In the genomic region with DNA sequence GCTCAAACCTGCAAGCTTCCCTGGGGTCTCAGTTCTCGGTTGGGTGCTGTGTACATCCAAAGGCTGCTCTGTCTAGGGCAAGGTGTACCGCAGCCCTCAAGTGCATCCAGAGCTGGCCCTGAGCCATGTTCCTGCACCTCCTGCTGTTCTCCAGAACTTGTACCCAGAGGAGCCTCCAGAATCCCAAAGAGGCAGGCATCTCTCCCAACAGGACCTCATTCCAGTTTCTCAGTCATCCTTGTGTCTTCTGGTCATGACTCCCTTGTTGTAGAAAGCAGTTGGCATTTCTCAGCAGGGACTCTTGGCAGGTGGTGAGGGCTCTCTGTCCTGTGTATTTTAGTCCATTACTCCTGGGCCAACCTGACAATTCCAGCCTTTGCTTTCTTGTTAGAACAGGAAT, we compare ENCODE assay signal across 14 mouse cellular contexts.
DNase-seq lines count a peak whose midpoint lies in the region; ATAC-seq and TF ChIP-seq lines count a peak whose summit lies in the region.
"Had no signal": no experiment of that assay in that cellular context is flagged by ENCODE, and none has a peak within 500 bp of the region (broad histone marks: within the 10 kb centered on the region; RNA-seq: fewer than 3 reads in every experiment).

No protein-coding gene starts in this region.

- ATAC-seq in neural tube, embryonic 15.5 days (ENCODE audit: low FRiP score), result no peak
- ATAC-seq: inflammation-experienced regulatory T-cells, adult 6 months; midbrain, embryonic 16.5 days had no signal

- H3K27me3 ChIP-seq in neural tube, embryonic 15.5 days (replicated peaks), result no peaks in the 10 kb centered on the region

- H3K9me3 ChIP-seq in neural tube, embryonic 15.5 days (replicated peaks), result no peaks in the 10 kb centered on the region

- H3K4me2 ChIP-seq in neural tube, embryonic 15.5 days, result no peak overlapping the region
- H3K4me2 ChIP-seq: hindbrain, embryonic 14.5 days had no signal

- WGBS in neural tube, embryonic 15.5 days, result 88% methylated on average over 2 of the region's 2 CpGs

- H3K36me3 ChIP-seq in neural tube, embryonic 15.5 days, result peaks cover 25% of the 10 kb centered on the region

- H3K27ac ChIP-seq in layer of hippocampus, adult 2 months, result peak overlapping the region; percentile 21; the same call in 1 of the 2 replicates
- peak overlapping the region; percentile 33; the same call in 1 of the 2 replicates for H3K27ac ChIP-seq in neural tube, embryonic 15.5 days (replicated peaks)
- H3K27ac ChIP-seq: hindbrain, embryonic 14.5 days; macrophage had no signal

- H3K4me1 ChIP-seq in neural tube, embryonic 15.5 days, result peaks cover 27% of the 10 kb centered on the region

- TF ChIP-seq CTCF in layer of hippocampus, adult 2 months (conservative IDR thresholded peaks at IDR 0.05), result no peak

- DNase-seq in layer of hippocampus, adult 2 months (ENCODE audit: low spot score in 2 of 2), result no peak
- DNase-seq in layer of hippocampus, adult 9-10 months (ENCODE audit: low spot score), result no peak
- DNase-seq in cerebellum, adult 18-20 months, result peak; percentile 71
- peak; percentile 76 to 77 for DNase-seq in cerebellum, postnatal 25 days
- DNase-seq in layer of hippocampus, postnatal 10 days (ENCODE audit: low spot score in 2 of 2), result no peak
- no peak for DNase-seq in lung, postnatal 36 days
- DNase-seq: adrenal gland, adult 2 months had no signal

- H3K4me3 ChIP-seq in layer of hippocampus, adult 2 months, result no peak overlapping the region
- no peak overlapping the region for H3K4me3 ChIP-seq in neural tube, embryonic 15.5 days (replicated peaks)
- H3K4me3 ChIP-seq: gastrocnemius, adult 2 months; myocyte had no signal

- no peak overlapping the region for H3K9ac ChIP-seq in neural tube, embryonic 15.5 days (replicated peaks)
- H3K9ac ChIP-seq: hindbrain, embryonic 14.5 days had no signal

Comparison
In these comparisons a context has a peak if more than half of its experiments do, and no peak if none do; other contexts are left out.
1. DNase-seq: peak in cerebellum, adult 18-20 months (2 of 2) and cerebellum, postnatal 25 days (2 of 2); none in layer of hippocampus, adult 2 months (0 of 2), layer of hippocampus, adult 9-10 months (single experiment), layer of hippocampus, postnatal 10 days (0 of 2) and lung, postnatal 36 days (single experiment).